Mouse (Mus musculus) liver, embryonic 13.5 days (tissue): ENCODE measurements around the gene Pole3. TPM values are rescaled to one million over a fixed set of nuclear protein-coding genes. Genes with fewer than 3 reads are reported as not detected.
"Not testable (repeated sequence)": the region's sequence is repeated elsewhere in the genome, so short reads cannot be mapped to it uniquely, and the experiment has no call there.

Experiments
- ATAC-seq: fragments of 200-750 bp; cut with Nextera tagmentation; 2 replicates; pipeline ENCODE4 v1.8.0; 2017; ENCODE audit warnings: low read depth, mild to moderate bottlenecking, moderate number of reproducible peaks, moderate library complexity
- DNase-seq: peaks from one replicate; pipeline ENCODE4 v3.0.0; 2022
- H3K27ac ChIP-seq: fragments of 300-500 bp; sonication (generic); 2 replicates; pipeline ENCODE4 v1.5.1; 2015; ENCODE audit warnings: moderate library complexity, mild to moderate bottlenecking, inconsistent platforms
- H3K27me3 ChIP-seq: fragments of 300-500 bp; sonication (generic); 2 replicates; pipeline ENCODE4 v1.6.1; 2015; ENCODE audit warnings: mild to moderate bottlenecking, inconsistent platforms
- H3K36me3 ChIP-seq: fragments of 300-500 bp; sonication (generic); 2 replicates; pipeline ENCODE4 v1.6.1; 2015; ENCODE audit warnings: mild to moderate bottlenecking, inconsistent platforms
- H3K4me1 ChIP-seq: fragments of 300-500 bp; sonication (generic); replicated peaks from 2 replicates; pipeline ENCODE4 v1.6.1; 2015; ENCODE audit warnings: inconsistent platforms
- H3K4me2 ChIP-seq: fragments of 300-500 bp; sonication (generic); 2 replicates; pipeline ENCODE4 v1.6.1; 2015; ENCODE audit warnings: inconsistent platforms, mild to moderate bottlenecking, moderate library complexity
- H3K4me3 ChIP-seq: fragments of 300-500 bp; sonication (generic); replicated peaks from 2 replicates; pipeline ENCODE4 v1.5.1; 2015; ENCODE audit warnings: mild to moderate bottlenecking, inconsistent platforms
- H3K9ac ChIP-seq: fragments of 300-500 bp; sonication (generic); 2 replicates; pipeline ENCODE4 v1.6.1; 2015; ENCODE audit warnings: mild to moderate bottlenecking, inconsistent platforms
- H3K9me3 ChIP-seq: fragments of 300-500 bp; sonication (generic); replicated peaks from 2 replicates; pipeline ENCODE4 v1.6.1; 2016; ENCODE audit warnings: inconsistent platforms
- WGBS: fragments of 180-500 bp; shearing (Covaris S2); methylation state at CpG from one replicate; pipeline ENCODE4 v1.1.7; 2015; ENCODE audit not compliant: insufficient replicate concordance; 5-methylcytosine and 5-hydroxymethylcytosine counted together
- polyA plus RNA-seq: library from polyadenylated mRNA; unstranded; fragments of >200 nt; fragmentation: Nextera tagmentation; extraction: Ambion mirVana; gene quantifications from 2 replicates; pipeline ENCODE4 v1.2.1, GENCODE M21; 2015

Pole3 gene
- polyA plus RNA-seq, 1 experiment from 2014 or later, result 77.3 TPM

DNA sequence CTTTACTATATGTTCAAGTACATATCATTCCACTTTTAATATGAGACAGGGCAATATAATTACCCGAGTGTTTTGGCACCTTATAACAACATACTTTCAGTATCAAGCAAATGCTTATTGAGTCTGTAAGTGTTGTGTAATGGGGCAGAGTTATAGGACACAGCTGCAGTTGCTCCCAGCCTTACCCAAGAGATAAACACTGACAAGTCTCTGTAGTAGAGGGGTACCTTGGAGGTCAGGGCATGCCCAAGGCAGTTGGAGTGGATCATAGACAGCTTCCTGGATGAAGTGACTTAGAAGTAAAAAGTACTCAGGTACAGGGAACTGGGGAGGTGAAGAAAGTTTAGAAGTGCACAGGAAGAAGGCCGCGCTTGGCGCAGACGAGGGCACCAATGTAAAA lies 37.7 kb downstream of the Pole3 start:
- peaks cover 34% of the 10 kb centered on the region for H3K4me1 ChIP-seq
- ATAC-seq (no peak), DNase-seq (no peak)
- WGBS, result 81% methylated on average over 5 of the region's 5 CpGs
- no peak overlapping the region for H3K4me2 ChIP-seq
- H3K9ac ChIP-seq, result no peak overlapping the region
- H3K27me3 ChIP-seq, result peaks cover 6% of the 10 kb centered on the region
- no peaks in the 10 kb centered on the region for H3K9me3 ChIP-seq
- no peak overlapping the region for H3K27ac ChIP-seq
- H3K4me3 ChIP-seq, result no peak overlapping the region
- no peaks in the 10 kb centered on the region for H3K36me3 ChIP-seq

DNA sequence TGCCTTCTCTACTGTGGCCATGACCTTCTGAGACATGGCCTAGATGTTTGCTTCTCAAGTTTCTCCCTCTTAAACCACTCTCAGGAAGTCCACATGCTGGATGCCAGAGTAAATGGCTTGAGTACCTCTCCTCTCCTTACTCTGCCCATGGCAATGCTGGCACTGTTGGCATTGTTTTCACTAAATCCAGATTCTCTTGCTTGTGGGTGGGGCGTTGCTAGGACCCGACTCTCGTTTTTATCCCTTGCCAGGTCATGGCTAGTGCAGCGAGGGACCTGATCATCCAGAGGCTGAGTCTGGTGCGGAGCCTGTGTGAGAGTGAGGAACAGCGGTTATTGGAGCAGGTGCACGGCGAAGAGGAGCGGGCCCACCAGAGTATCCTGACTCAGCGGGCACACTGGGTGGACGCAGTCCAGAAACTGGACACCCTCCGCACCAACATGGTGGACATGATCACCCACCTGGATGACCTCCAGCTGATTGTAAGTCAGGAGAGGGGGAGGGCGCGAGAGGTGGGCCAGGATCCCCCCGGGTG lies 38.6 kb downstream of the Pole3 start:
- Histone ChIP-seq H3K27me3 (peaks cover 16% of the 10 kb centered on the region), H3K4me2 (peak overlapping the region; percentile 33; the same call in 1 of the 2 replicates)
- 86% methylated on average over 15 of the region's 15 CpGs for WGBS

DNA sequence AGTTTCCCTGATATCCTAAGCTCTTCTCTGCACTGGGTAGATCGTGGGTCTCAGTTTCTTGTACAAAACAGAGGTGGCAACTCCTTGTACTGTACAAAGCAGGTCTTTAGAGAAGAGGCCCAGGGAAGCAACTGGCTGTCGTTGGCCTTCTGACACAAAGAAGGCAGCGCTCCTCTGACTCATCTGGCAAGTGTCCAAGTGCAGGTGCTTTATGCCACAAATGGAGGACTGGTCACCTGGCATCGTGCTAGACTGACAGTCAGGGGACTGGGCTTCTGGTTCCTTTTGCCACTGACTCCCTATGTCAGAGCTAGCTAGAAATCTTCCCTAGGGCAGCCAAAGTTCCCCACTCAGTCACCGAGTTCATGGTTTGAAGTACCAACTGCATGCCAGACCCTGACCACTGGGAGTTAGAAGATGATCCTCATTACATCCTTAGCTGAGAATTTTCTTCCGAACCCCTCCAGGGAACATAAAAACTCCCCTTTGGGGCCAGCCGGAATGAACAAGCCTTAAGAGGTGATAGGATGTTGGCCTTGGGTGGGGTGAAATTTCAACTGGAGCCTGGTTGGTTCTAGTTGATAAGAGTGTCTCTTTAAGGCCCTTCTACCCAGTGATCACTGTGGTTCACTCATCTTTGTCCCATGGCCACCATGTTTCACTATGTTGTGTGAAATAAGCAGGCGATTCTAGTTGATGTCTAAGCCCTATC lies 39.3 kb downstream of the Pole3 start:
- WGBS, result 62% methylated on average over 8 of the region's 8 CpGs
- H3K4me2 ChIP-seq, result peak overlapping the region; percentile 33
- ATAC-seq, result peak; percentile 90

More for the DNA sequence above, 38.6 kb downstream of the Pole3 start:
- H3K9me3 ChIP-seq, result no peaks in the 10 kb centered on the region
- no peak for DNase-seq
- peak overlapping the region; percentile 40; the same call in 1 of the 2 replicates for H3K27ac ChIP-seq
- no peak for ATAC-seq
- no peak overlapping the region for H3K9ac ChIP-seq
- H3K4me3 ChIP-seq, result no peak overlapping the region
- peaks cover 34% of the 10 kb centered on the region for H3K4me1 ChIP-seq
- no peaks in the 10 kb centered on the region for H3K36me3 ChIP-seq

DNA sequence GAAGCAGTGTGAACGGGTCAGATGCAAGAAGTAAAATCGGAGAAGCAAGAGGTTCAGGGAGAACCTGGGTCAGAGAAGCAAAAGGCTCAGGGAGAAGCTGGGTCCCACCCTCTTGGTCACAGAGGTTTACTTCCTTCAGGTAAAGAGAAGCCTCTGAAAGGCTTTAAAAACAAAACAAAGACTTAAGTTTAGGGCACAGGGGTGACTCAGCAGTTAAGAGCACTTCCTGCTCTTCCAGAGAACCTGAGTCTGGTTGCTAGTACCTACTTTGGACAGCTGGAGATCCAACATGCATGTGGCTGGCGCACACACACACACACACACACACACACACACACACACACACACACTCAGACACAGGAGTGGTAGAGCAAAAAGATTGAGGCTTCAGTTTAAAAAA lies 39.9 kb downstream of the Pole3 start:
- 58% methylated on average over 3 of the region's 3 CpGs for WGBS
- peaks cover 29% of the 10 kb centered on the region for H3K27me3 ChIP-seq

More for the DNA sequence above, 39.3 kb downstream of the Pole3 start:
- DNase-seq, result no peak
- Histone ChIP-seq H3K36me3 (no peaks in the 10 kb centered on the region), H3K9me3 (no peaks in the 10 kb centered on the region), H3K27me3 (peaks cover 22% of the 10 kb centered on the region), H3K27ac (peak overlapping the region; percentile 71), H3K4me3 (no peak overlapping the region), H3K9ac (peak overlapping the region; percentile 46; the same call in 1 of the 2 replicates), H3K4me1 (peaks cover 38% of the 10 kb centered on the region)

DNA sequence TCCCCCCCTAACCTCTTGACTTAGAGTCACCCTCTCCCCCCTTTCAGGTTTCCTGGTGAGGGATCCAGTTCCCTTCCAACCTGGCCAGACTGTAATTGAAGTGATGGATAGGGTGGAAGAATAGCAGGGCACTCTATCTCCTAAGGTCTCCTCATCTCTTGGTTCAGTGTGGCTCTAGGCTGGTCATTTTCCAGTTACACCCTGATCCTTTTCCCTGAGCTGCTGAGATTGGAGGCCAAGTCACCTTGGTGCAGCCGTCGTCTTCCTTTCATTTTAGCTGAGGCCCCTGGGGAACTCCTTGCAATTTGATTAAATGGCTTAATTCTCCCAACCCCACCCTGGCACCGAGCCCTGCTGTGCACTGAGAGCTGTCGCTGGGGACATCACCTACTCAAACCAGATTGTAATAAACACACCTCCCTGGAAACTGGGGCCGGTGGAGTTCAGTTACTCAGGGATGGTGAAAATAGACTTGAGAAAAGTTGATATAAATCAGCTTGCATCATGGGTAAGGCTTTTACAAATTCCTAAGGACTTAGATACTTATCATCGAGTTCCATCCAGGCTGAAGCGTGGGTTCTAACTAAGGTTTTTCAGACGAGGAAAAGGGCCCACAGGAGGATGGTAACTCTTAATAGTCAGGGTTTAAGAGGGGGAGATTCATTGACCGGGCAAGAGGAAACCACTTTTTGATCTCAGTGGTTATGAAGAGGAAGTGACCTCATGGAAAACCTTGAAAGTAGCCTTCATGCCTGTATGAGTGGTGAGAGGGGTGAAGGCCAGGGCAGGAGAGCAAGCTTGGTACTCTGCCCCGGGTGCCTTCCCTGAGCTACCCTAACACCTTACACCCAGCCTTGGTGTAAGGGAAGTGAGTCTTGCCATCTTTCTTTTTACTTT lies 43.9 kb downstream of the Pole3 start:
- Histone ChIP-seq H3K27ac (no peak overlapping the region), H3K4me3 (no peak overlapping the region), H3K4me1 (peaks cover 39% of the 10 kb centered on the region), H3K9ac (no peak overlapping the region), H3K4me2 (no peak overlapping the region), H3K27me3 (peaks cover 47% of the 10 kb centered on the region), H3K36me3 (no peaks in the 10 kb centered on the region), H3K9me3 (no peaks in the 10 kb centered on the region)
- DNase-seq (no peak), ATAC-seq (peak; percentile 8; the same call in 1 of the 2 replicates)
- WGBS, result 27% methylated on average over 10 of the region's 10 CpGs

More for the DNA sequence above, 39.9 kb downstream of the Pole3 start:
- Histone ChIP-seq H3K9ac (no peak overlapping the region), H3K4me2 (no peak overlapping the region), H3K27ac (peak overlapping the region; percentile 71), H3K9me3 (no peaks in the 10 kb centered on the region), H3K4me3 (no peak overlapping the region), H3K4me1 (peaks cover 43% of the 10 kb centered on the region), H3K36me3 (no peaks in the 10 kb centered on the region)
- no peak for ATAC-seq
- no peak for DNase-seq

DNA sequence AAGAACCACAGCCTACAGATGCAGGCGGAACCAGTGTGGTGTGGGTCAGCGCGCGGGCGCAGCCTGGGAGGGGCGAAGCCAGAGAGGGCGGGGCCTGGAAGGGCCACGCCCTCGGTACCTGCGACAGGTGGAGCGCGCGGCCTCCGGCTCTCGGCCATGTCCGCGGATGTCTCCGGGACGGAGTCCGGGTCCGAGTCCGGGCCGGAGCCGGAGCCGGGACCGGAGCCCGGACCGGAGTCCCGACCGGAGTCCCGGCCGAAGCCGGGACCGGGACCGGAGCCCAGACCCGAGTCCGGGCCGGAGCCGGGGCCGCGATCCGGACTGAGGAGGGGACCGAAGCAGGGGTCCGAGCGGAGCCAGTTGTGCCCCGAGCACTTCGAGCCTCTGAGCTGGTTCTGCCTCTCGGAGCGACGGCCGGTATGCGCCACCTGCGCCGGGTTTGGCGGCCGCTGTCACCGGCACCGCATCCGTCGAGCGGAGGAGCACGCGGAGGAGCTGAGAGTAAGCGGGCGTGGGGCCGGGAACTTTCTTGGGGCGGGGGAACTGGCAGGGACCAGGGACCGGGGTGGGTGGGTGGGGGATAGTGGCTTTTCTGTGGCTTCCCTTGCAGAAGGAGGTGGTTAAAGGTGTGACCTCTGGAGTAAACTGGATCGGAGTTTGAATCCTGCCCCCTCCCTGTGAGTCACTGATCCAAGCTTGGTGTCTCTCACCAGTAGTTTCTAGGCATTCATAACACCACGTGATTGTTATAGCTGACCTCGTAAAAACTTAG lies 44.7 kb downstream of the Pole3 start, which contains the start of gene Bspry:
TSS of gene Bspry (plus strand) at position 117 of the 772 bp plus-strand sequence.
- WGBS, result 3% methylated on average over 69 of the region's 71 CpGs
- Histone ChIP-seq H3K9me3 (no peaks in the 10 kb centered on the region), H3K9ac (peak within 1 kb of the TSS; percentile 52; the same call in 1 of the 2 replicates), H3K36me3 (no peaks in the 10 kb centered on the region), H3K4me2 (peak within 1 kb of the TSS; percentile 80), H3K27ac (no peak within 1 kb of the TSS), H3K27me3 (peaks cover 48% of the 10 kb centered on the region), H3K4me1 (peaks cover 31% of the 10 kb centered on the region), H3K4me3 (peak within 1 kb of the TSS; percentile 57)
- ATAC-seq (peak; percentile 73), DNase-seq (peak; percentile 40)

DNA sequence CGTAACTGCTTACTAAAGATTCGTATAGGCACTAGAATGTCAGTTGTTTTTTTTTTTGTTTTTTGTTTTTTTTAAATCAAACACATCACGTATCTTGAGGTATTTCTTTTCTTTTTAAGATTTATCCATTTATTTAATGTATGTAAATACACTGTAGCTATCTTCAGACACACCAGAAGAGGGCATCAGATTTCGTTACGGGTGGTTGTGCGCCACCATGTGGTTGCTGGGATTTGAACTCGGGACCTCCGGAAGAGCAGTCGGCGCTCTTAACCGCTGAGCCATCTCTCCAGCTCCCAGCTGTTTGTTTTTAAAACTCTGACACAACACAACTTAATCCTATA lies 45.3 kb downstream of the Pole3 start:
- WGBS, result 11% methylated on average over 11 of the region's 11 CpGs
- Histone ChIP-seq H3K27me3 (peaks cover 50% of the 10 kb centered on the region), H3K4me3 (peak overlapping the region; percentile 57), H3K4me2 (peak overlapping the region; percentile 80), H3K4me1 (peaks cover 25% of the 10 kb centered on the region), H3K9ac (peak overlapping the region; percentile 52; the same call in 1 of the 2 replicates)
- not testable (repeated sequence) for DNase-seq, H3K9me3 ChIP-seq, ATAC-seq, H3K36me3 ChIP-seq, H3K27ac ChIP-seq

DNA sequence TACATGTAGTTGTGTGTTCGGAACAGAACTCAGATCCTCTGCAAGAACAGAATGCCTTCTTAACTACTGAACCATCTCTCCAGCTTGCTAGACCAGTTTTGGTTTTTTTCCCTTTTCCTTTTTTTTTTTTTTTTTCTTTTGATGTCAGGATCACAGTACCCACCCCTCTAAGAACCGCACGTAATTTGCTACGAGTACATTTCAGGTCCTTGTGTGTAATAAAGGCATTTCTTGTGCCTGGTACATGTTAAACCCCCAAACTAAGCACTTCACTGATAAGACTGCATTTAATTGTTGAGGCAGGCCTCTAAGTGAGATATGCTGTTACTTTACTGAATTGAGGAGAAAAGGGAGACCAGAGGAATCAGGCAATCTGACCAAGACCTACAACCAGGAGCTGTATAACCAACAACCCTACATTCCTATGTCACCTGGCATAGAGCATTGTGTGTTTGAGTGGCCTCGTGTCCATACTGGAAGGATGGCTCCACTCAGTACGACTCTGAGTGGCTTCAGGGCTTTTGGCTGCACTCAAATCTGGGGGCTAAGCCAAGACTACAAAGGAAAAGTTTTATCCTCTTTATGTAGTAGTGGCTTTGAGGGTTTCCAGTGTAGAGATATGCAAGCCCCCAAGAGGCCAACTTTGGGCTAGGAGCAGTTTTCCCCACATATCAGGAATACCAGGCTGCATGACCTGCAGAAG lies 47.2 kb downstream of the Pole3 start:
- Histone ChIP-seq H3K4me1 (peaks cover 26% of the 10 kb centered on the region), H3K27ac (no peak overlapping the region), H3K27me3 (peaks cover 50% of the 10 kb centered on the region), H3K9ac (no peak overlapping the region), H3K9me3 (no peaks in the 10 kb centered on the region), H3K4me3 (no peak overlapping the region), H3K4me2 (no peak overlapping the region), H3K36me3 (no peaks in the 10 kb centered on the region)
- ATAC-seq (no peak), DNase-seq (no peak)
- 73% methylated on average over 6 of the region's 6 CpGs for WGBS

DNA sequence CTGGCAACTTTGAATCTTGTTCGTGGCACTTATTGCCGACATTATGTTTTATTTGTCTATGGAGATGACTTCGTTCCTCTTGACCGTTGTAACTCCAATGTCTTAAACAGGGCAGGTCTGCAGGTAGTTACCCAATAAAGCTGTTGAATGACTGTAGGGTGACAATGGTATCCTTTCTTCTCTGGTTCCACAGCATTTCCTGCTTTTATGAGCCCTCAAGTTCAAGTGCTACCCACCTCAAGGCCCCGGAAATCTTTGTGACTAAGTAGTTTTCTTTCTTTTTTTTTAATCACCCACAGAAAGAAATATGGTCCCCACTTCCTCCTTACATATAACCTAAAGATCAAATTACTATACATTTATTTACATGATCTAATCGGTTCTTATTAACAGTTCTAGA lies 49.1 kb downstream of the Pole3 start:
- 74% methylated on average over 6 of the region's 6 CpGs for WGBS
- ATAC-seq, result no peak
- no peak overlapping the region for H3K27ac ChIP-seq

DNA sequence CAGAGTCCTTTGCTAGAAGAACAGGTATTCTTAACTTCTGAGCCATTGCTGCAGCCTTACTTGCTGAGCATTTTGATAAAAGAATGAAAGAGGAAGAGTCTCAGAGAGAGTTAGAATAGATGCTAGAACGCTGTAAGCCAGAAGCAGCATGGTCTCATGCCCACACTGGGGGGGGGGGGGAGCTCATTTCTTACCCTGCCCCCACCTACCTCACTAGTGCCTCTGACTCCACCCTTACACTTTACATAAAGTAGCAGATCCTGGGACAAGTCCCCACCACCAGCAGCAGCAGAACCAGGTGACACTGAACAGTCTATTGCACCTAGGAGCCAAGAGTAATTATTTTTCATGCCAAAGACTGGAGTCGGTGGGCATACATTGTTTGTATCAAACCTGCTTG lies 49.7 kb downstream of the Pole3 start:
- no peak overlapping the region for H3K9ac ChIP-seq
- H3K27ac ChIP-seq, result no peak overlapping the region
- no peak overlapping the region for H3K4me3 ChIP-seq
- ATAC-seq, result no peak
- no peaks in the 10 kb centered on the region for H3K36me3 ChIP-seq
- no peak overlapping the region for H3K4me2 ChIP-seq
- no peak for DNase-seq
- H3K4me1 ChIP-seq, result peaks cover 26% of the 10 kb centered on the region
- H3K27me3 ChIP-seq, result peaks cover 24% of the 10 kb centered on the region
- 57% methylated on average over 2 of the region's 2 CpGs for WGBS
- no peaks in the 10 kb centered on the region for H3K9me3 ChIP-seq

More for the DNA sequence above, 49.1 kb downstream of the Pole3 start:
- H3K4me2 ChIP-seq, result no peak overlapping the region
- H3K4me1 ChIP-seq, result peaks cover 24% of the 10 kb centered on the region
- H3K4me3 ChIP-seq, result no peak overlapping the region
- no peak overlapping the region for H3K9ac ChIP-seq
- H3K27me3 ChIP-seq, result peaks cover 31% of the 10 kb centered on the region
- H3K9me3 ChIP-seq, result no peaks in the 10 kb centered on the region
- no peak for DNase-seq
- no peaks in the 10 kb centered on the region for H3K36me3 ChIP-seq
